Mouse (Mus musculus) left cerebral cortex, postnatal 14 days (tissue): ENCODE data around the gene Mrps36. TPM values are rescaled to one million over a fixed set of nuclear protein-coding genes. Genes with fewer than 3 reads are reported as not detected.
"Not testable (repeated sequence)": the region's sequence is repeated elsewhere in the genome, so short reads cannot be mapped to it uniquely, and the experiment has no call there.

Experiments
- DNase-seq, 2 experiments: peaks; one replicate each; pipeline ENCODE4 v3.0.0; 2021 to 2022; ENCODE audit warnings: low spot score in 2 of 2, mixed read lengths in 1 of 2
- intact Hi-C: fragments of 180-260 bp; cut with DNase I; formaldehyde crosslinking; loops from one replicate; pipeline ENCODE4 v1.15.1; 2025
- long read RNA-seq, 2 experiments: library from polyadenylated mRNA; stranded (forward); transcript quantifications; one replicate each; pipeline ENCODE4 v2.0.0; 2021
- total RNA-seq, 2 experiments: library from RNA; stranded (reverse); gene quantifications; 2 replicates each; pipeline ENCODE4 v1.2.3; 2021

Mrps36 gene
- total RNA-seq = 10 to 100 TPM; 66.7 to 74.3 TPM
- long read RNA-seq, experiment 1, transcript Mrps36-202 (4 exons, 571 nt) = minor isoform, 6 of 49 reads
- long read RNA-seq, experiment 1, transcript Mrps36-203 (4 exons, 701 nt) = major isoform, 37 of 49 reads
- long read RNA-seq, experiment 1, partial matches to known transcripts = 0 of 49 reads
- long read RNA-seq, experiment 1, other reads (novel, unspliced or antisense) = 6 of 49 reads
- long read RNA-seq, experiment 2, transcript Mrps36-203 (4 exons, 701 nt) = major isoform, 32 of 37 reads
- long read RNA-seq, experiment 2, partial matches to known transcripts = 0 of 37 reads
- long read RNA-seq, experiment 2, other reads (novel, unspliced or antisense) = 3 of 37 reads

DNA sequence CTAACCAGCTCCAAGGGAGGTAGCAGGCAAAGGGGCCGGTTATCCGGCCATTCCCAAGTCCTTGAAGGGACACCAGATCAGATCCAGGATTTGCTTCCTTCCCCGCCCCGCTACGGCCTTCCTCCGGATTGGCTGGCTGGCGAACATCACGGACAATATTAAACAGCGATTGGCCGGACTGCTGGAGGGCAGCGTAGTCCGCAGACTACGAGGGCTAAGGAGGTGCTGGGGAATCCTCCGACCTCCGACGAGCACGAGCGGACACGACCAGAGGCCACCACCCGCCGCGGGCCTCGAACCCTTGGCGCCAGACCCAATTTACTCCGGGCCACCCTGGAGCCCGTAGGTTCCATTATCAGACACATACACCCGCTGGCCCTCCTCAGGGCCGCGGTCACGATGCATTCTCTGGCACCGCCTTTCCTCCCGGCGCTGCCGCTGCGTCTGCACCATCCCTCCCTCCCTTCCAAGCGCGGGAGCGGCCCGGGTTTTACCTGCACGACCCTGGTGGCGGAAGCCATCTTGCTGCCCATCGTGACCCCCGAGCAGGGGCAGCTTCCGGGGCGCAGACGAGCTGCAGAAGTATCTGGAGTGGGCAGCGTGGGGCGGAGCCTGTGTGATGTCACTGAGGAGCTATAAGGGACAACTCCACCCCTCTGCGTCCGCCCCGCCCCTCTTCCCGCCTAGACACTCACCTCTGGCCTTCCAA is at the start of gene Mrps36:
Mrps36 (minus strand) TSS at position 624 of the 709 bp plus-strand sequence.
- intact Hi-C loops = loop anchor here (5.0 kb wide), 1 partner anchor 43 kb away; the partner anchor contains the start of gene Ccnb1

DNA sequence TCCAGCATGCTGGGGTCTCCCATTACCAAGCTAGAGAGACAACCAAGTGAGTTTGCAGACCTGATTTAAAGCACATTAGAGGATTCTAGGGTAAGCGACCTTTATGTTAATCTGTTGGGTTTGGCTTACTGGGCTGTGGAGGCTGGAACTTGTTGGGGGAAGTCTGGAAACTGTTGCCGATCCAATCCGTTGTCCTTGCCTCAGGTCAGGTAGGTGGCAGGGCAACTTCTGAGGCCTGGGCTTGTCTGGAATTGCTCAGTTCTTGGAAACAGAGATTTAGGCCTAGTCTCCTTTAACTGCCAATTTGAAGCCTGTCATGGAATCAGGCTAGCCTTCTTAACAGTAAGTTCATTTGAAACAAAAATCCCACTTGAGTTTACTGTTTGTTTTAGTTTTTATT is 44.6 kb upstream of the Mrps36 start:
- DNase-seq = no peak
- intact Hi-C loops = loop anchor here (5.0 kb wide), 1 partner anchor 47 kb away; the partner anchor contains the start of gene Mrps36

More for the DNA sequence above, at the start of gene Mrps36:
- DNase-seq = peak; percentile 88 to 90

DNA sequence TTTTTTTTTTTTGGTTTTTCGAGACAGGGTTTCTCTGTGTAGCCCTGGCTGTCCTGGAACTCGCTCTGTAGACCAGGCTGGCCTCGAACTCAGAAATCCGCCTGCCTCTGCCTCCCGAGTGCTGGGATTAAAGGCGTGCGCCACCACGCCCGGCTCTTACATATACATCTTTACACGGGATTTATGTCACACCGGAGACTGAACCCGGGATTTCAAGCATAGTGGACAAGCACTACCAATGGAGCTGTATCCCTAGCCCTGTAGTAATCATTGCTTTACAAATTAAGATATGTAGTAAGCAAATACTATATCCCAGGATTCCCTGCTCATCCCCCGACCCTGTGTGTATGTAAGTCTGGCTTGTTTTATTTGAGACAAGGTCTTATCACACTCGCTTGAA is 43.6 kb upstream of the Mrps36 start:
- not testable (repeated sequence) for DNase-seq
- intact Hi-C loops = loop anchor here (5.0 kb wide), 1 partner anchor 46 kb away; the partner anchor contains the start of gene Mrps36

- intact Hi-C loops = loop anchor here (5.0 kb wide), 1 partner anchor 45 kb away; the partner anchor contains the start of gene Mrps36
- DNase-seq = no peak
Observed at GRCm38 (mm10) chr13:100787316-100788010, 43.0 kb upstream of the Mrps36 start.

DNA sequence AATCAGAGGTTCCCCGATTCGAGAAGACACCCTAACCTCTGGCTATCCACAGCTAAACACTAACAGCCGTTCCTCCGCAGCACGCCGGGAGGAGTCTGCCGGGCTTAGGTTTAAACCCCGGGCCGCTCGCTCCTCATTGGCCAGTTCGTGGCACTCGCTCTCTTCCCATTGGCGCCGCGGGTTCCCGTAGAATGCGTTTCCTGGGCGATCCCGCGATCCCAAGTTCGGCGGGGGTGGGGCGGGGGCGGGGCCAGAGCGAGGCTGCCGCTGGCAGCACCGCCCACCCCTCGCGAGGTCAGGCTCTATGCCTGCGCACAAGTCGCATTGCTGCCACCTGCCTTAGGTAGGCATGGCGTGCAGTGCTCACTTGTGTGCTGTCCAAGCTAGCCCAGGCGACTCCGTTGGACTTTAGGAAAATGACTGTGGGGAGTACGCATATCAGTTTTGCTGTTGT is 42.0 kb upstream of the Mrps36 start, which contains the start of gene Ccnb1:
Ccnb1 (minus strand) TSS at position 157 of the 454 bp plus-strand sequence.
- peak; percentile 89 to 91 for DNase-seq
- intact Hi-C loops = loop anchor here (5.0 kb wide), 1 partner anchor 44 kb away; the partner anchor contains the start of gene Mrps36

GRCm38 (mm10) chr13:100785806-100786413 is 41.5 kb upstream of the Mrps36 start:
- intact Hi-C loops = loop anchor here (5.0 kb wide), 1 partner anchor 44 kb away; the partner anchor contains the start of gene Mrps36
- no peak for DNase-seq

DNA sequence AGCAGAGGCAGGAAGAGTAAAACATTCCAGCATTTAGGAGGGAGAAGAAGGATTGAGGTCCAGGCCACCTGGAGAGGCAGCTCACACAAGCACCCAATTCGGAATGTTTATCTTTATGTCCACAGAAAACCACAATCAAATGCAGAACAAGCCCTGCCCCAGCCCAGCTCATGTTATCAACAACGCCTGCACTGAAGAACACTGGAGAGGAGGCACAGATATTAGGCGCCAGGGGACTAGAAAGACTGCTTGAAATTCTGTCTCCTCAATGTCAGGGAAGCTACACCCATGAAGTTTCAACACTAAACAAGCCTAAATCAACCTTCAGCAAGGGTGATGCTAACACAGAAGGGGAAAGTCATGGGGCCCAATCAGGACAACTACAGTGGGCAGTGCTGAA is 33.0 kb upstream of the Mrps36 start:
- intact Hi-C loops = no loop called here
- DNase-seq = no peak

GRCm38 (mm10) chr13:100776710-100777109 is 32.3 kb upstream of the Mrps36 start:
- no peak for DNase-seq
- intact Hi-C loops = no loop called here

DNA sequence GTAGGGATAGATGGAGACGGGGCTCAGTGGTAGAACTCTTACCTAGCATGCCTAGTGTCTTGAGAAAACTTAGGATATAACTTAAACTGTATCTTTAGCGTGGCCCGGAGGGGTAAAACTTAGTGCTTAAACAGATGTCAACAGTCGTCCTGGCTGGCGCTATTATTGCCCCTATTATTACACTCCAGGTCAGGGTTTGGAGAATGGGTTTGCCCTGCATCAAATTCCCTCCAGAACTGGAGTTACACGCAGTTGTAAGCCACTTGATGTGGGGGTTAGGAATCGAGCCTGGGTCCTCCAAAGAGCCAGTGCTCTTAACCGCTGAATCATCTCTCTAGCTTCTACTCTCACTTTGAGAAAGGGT is 31.6 kb upstream of the Mrps36 start:
- DNase-seq = no peak

DNA sequence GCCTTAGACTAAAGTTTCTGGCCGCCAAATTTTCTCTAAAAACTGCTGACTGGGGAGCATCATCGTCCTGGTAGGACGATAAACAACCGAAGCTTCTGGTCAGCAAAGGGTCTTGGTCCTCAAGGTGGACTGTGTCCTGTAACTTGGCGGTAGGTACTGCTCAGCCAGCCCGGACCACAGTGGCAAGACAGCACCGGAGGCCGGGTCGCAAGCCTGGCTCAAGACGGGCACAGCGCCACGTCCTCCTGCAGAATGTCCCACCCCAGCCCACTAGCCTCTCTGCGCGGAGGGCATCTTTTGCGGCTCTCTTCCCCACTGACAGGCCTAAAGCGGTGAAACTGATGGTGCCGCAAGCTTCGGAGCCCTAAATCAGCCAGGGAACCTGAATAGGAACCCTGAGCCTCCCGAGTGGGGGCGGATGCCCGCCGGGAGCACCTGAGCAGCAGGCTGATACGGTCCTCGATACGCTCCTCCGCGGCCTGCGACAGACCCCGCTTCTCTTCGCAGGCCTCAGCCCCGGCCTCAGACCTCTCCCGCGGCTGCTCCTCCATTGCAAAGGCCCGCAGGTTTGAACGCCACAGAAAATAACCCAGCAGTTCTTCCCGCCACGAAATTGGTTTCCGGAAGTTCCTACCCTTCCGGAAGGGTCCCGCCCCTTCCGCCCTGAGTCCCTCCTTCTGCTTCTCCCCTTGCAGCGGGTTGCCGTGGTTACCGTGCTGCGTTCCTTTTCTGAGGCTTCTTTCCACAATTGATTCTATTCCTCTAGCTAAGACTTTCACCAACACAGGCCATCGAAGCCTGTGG is 31.0 kb upstream of the Mrps36 start, which contains the start of gene Cenph:
Cenph (minus strand) TSS at position 648 of the 804 bp plus-strand sequence.
- intact Hi-C loops = no loop called here
- peak; percentile 71 to 80 for DNase-seq

More for the DNA sequence above, 31.6 kb upstream of the Mrps36 start:
- intact Hi-C loops = no loop called here

GRCm38 (mm10) chr13:100774704-100775103 is 30.2 kb upstream of the Mrps36 start:
- no peak for DNase-seq
- intact Hi-C loops = no loop called here

- intact Hi-C loops = no loop called here
Observed at GRCm38 (mm10) chr13:100755329-100755728, 10.9 kb upstream of the Mrps36 start.

GRCm38 (mm10) chr13:100754186-100754585 is 9.7 kb upstream of the Mrps36 start:
- no peak for DNase-seq
- intact Hi-C loops = no loop called here

More at GRCm38 (mm10) chr13:100755329-100755728, 10.9 kb upstream of the Mrps36 start:
- no peak for DNase-seq

GRCm38 (mm10) chr13:100753011-100753410 is 8.6 kb upstream of the Mrps36 start:
- no peak for DNase-seq
- intact Hi-C loops = no loop called here

- DNase-seq = no peak
- intact Hi-C loops = no loop called here
Observed at GRCm38 (mm10) chr13:100752529-100752928, 8.1 kb upstream of the Mrps36 start.

DNA sequence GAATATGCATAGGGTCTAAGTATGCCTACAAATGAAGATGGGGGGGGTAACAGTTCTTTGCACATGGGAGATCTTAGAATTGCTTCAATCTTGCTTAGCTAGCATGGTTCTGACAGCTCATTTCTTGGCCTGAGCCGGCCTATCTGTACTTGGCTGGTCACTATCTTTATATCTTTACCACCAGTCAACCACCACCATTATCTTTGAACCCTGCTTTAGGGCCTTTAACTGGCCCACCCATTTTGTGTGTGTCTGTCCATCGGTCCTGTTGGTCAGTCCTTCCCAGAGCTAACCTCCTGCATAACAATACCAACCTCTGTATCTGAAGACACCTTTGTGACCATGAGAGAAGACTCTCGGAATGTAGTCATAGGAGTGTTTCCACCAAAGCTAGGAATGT is 6.9 kb upstream of the Mrps36 start:
- no peak for DNase-seq
- intact Hi-C loops = no loop called here

GRCm38 (mm10) chr13:100750799-100751198 is 6.3 kb upstream of the Mrps36 start:
- intact Hi-C loops = no loop called here
- no peak for DNase-seq

GRCm38 (mm10) chr13:100748638-100749037 is 4.2 kb upstream of the Mrps36 start:
- no peak for DNase-seq
- intact Hi-C loops = no loop called here
